Mouse (Mus musculus) myocyte (in vitro differentiated cells): ENCODE results near the gene Mageb18.
A peak's percentile ranks its signal among the peaks of the same experiment; 100 is the strongest.

Source experiments
- CEBPB ChIP-seq: IDR thresholded peaks from 2 replicates; pipeline ENCODE4 v1.6.1; 2011; ENCODE audit warnings: mild to moderate bottlenecking, moderate library complexity; ENCODE audit not compliant: poor library complexity, insufficient read depth, severe bottlenecking
- E2F4 ChIP-seq: IDR thresholded peaks from one replicate; pipeline ENCODE4 v1.6.1; 2011; ENCODE audit warnings: mild to moderate bottlenecking, control low read depth, moderate library complexity; ENCODE audit not compliant: insufficient read depth
- MAX ChIP-seq: IDR thresholded peaks from one replicate; pipeline ENCODE4 v1.6.1; 2011; ENCODE audit warnings: low read depth, mild to moderate bottlenecking, control low read depth
- POLR2A ChIP-seq: IDR thresholded peaks from one replicate; pipeline ENCODE4 v1.6.1; 2011; ENCODE audit warnings: low read depth, mild to moderate bottlenecking, control low read depth, moderate library complexity; ENCODE audit not compliant: insufficient read length
- SRF ChIP-seq: IDR thresholded peaks from one replicate; pipeline ENCODE4 v1.6.1; 2011; ENCODE audit warnings: low read depth; ENCODE audit not compliant: control insufficient read depth, insufficient read length
- USF1 ChIP-seq: IDR thresholded peaks from one replicate; pipeline ENCODE4 v1.6.1; 2011; ENCODE audit warnings: low read depth, mild to moderate bottlenecking, control low read depth, moderate library complexity

DNA sequence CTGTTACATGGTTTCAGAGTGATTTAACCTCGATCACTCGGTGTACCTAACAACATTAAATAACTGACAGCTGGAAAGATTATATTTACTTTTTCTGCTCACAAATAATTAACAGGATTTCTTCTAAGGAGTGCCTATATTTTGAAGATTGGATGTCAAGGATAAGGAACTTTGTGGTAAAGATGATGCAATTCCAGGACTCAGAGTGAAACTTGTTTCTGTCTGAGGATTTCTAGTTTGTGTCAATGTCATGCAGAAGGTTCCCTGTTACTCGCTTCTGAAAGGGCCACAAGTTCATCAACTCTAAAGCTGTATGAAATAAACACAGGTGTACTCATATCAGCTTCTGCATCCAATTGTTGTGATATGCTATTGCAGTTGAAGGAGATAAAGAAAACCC lies 13.4 kb upstream of the Mageb18 start:
- TF ChIP-seq SRF = no peak
- TF ChIP-seq E2F4 = no peak
- no peak for TF ChIP-seq POLR2A
- TF ChIP-seq USF1 = no peak
- peak; percentile 82 for TF ChIP-seq CEBPB
- TF ChIP-seq MAX = no peak
